Mouse (Mus musculus): Measurements from ENCODE around the gene Gm28230. TPM values are rescaled to one million over a fixed set of nuclear protein-coding genes. Genes with fewer than 3 reads are reported as not detected.

The Gm28230 gene
- polyA plus RNA-seq, 1 experiment from 2014 or later, result not detected

DNA sequence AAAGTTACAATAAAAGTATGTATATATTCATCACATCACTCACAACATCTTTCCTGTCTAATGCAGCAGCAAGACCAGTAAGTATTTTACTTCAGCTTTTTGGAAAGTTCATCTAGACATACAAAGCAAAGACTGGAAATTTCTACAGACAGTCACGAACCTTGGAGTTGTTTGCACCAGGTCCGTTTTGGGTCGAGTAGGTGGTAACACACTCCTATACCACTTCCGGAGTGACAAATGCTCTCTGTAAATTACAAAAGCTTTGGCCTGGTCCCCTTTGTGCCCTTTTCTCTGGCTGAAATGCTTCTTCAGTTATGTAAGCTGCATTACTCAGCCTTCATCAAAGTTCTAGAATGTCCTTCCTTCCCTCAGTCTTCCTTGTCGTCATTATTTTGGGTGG, 27.2 kb downstream of the Gm28230 start:
- no peak overlapping the region for H3K4me2 ChIP-seq (ENCODE audit: low read depth, low read length, severe bottlenecking)
- H3K9me3 ChIP-seq (ENCODE audit: control insufficient read depth, low read length), result no peaks in the 10 kb centered on the region
- H3K4me3 ChIP-seq (ENCODE audit: low read depth, low read length), result no peak overlapping the region
- DNase-seq (ENCODE audit: low spot score), result no peak
- no peak overlapping the region for H3K27ac ChIP-seq (ENCODE audit: low read depth, low read length)
- peaks cover 87% of the 10 kb centered on the region for H3K27me3 ChIP-seq (ENCODE audit: control insufficient read depth, insufficient read depth, low read length)
- no peak overlapping the region for H3K9ac ChIP-seq (ENCODE audit: low read length)
- 12% methylated on average over 5 of the region's 5 CpGs for WGBS
- ATAC-seq (replicated peaks; ENCODE audit: low FRiP score), result no peak
- peaks cover 17% of the 10 kb centered on the region for H3K4me1 ChIP-seq (replicated peaks; ENCODE audit: control insufficient read depth, insufficient read depth, low read length)
- no peaks in the 10 kb centered on the region for H3K36me3 ChIP-seq (ENCODE audit: control insufficient read depth, insufficient read depth, low read length)

DNA sequence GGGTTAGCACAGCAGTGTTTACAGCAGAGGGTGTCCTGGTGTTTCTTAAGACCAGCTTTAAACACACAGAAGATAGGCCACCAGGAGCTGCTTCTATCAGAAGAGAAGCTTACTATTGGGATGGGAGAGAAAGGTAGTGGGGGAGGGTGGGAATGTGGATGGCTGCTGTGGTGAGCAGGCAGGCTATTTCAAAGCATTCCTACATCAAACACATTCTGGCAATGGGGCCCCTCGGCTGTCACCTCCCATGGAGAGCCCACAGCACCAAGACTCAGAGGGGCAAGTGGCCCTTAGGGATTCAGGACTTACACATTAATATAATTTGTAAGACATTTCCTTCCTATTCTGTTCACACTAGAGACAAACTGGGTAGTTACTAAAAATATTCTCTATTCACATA, 33.6 kb downstream of the Gm28230 start:
- Histone ChIP-seq H3K9me3 (ENCODE audit: control insufficient read depth, low read length) (no peaks in the 10 kb centered on the region), H3K4me3 (ENCODE audit: low read depth, low read length) (no peak overlapping the region), H3K4me1 (replicated peaks; ENCODE audit: control insufficient read depth, insufficient read depth, low read length) (peaks cover 8% of the 10 kb centered on the region), H3K9ac (ENCODE audit: low read length) (no peak overlapping the region), H3K4me2 (ENCODE audit: low read depth, low read length, severe bottlenecking) (no peak overlapping the region), H3K36me3 (ENCODE audit: control insufficient read depth, insufficient read depth, low read length) (no peaks in the 10 kb centered on the region), H3K27ac (ENCODE audit: low read depth, low read length) (no peak overlapping the region), H3K27me3 (ENCODE audit: control insufficient read depth, insufficient read depth, low read length) (peaks cover 79% of the 10 kb centered on the region)
- WGBS, result 0% methylated on average over 1 of the region's 1 CpGs
- ATAC-seq (replicated peaks; ENCODE audit: low FRiP score) (no peak), DNase-seq (ENCODE audit: low spot score) (no peak)

GRCm38 (mm10) chr2:74761941-74762340, 35.4 kb downstream of the Gm28230 start:
- no peak overlapping the region for H3K4me3 ChIP-seq (ENCODE audit: low read depth, low read length)

DNA sequence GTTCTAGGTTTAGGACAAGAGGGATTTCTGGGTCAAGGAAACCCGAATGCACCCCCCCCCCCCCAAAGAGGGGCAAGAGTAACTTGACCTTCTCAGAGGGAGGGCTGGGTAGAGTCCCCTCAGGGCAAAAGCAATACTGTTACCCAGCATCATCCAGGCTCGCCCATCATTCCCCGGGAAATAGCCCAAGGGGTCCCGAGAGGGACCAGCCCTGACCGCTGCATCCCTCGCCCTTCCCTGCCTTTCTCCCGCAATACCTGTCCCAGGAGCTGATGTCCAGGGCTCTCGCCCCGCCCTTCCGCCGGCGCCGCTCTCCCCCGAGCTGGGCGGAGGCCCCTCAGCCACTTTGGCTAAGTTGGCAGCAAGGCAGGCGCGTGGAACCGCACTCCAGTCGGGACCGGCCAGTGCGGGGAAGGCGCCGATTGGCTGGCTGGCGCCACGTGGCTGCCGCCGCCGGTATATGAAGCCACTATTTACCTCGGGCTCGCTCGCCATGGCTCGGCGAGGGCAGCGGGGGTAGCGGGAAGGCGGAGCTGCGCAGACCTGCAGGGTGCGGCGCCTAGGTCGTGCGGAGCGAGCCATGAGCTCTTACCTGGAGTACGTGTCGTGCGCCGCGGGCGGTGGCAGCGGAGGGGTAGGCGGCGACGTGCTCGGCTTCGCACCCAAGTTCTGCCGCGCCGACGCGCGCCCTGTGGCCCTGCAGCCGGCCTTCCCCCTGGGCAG, 36.2 kb downstream of the Gm28230 start, which contains the start of gene Hoxd1:
Gene Hoxd1, plus strand, starts transcription at position 459 of the 723 bp plus-strand sequence.
- peak within 1 kb of the TSS; percentile 40 for H3K4me3 ChIP-seq (ENCODE audit: low read depth, low read length)
- ATAC-seq (replicated peaks; ENCODE audit: low FRiP score), result peak; percentile 63; the same call in 1 of the 2 replicates
- peak; percentile 80 for DNase-seq (ENCODE audit: low spot score)
- peaks cover 71% of the 10 kb centered on the region for H3K27me3 ChIP-seq (ENCODE audit: control insufficient read depth, insufficient read depth, low read length)
- no peaks in the 10 kb centered on the region for H3K9me3 ChIP-seq (ENCODE audit: control insufficient read depth, low read length)
- H3K4me1 ChIP-seq (replicated peaks; ENCODE audit: control insufficient read depth, insufficient read depth, low read length), result peaks cover 8% of the 10 kb centered on the region
- H3K4me2 ChIP-seq (ENCODE audit: low read depth, low read length, severe bottlenecking), result peak within 1 kb of the TSS; percentile 69
- no peak within 1 kb of the TSS for H3K27ac ChIP-seq (ENCODE audit: low read depth, low read length)
- WGBS, result 1% methylated on average over 61 of the region's 61 CpGs
- no peak within 1 kb of the TSS for H3K9ac ChIP-seq (ENCODE audit: low read length)
- no peaks in the 10 kb centered on the region for H3K36me3 ChIP-seq (ENCODE audit: control insufficient read depth, insufficient read depth, low read length)

More at GRCm38 (mm10) chr2:74761941-74762340, 35.4 kb downstream of the Gm28230 start:
- WGBS, result 8% methylated on average over 13 of the region's 13 CpGs
- Histone ChIP-seq H3K9me3 (ENCODE audit: control insufficient read depth, low read length) (no peaks in the 10 kb centered on the region), H3K27ac (ENCODE audit: low read depth, low read length) (no peak overlapping the region), H3K27me3 (ENCODE audit: control insufficient read depth, insufficient read depth, low read length) (peaks cover 74% of the 10 kb centered on the region), H3K36me3 (ENCODE audit: control insufficient read depth, insufficient read depth, low read length) (no peaks in the 10 kb centered on the region), H3K4me1 (replicated peaks; ENCODE audit: control insufficient read depth, insufficient read depth, low read length) (peaks cover 8% of the 10 kb centered on the region), H3K9ac (ENCODE audit: low read length) (no peak overlapping the region), H3K4me2 (ENCODE audit: low read depth, low read length, severe bottlenecking) (no peak overlapping the region)
- ATAC-seq (replicated peaks; ENCODE audit: low FRiP score) (no peak), DNase-seq (ENCODE audit: low spot score) (no peak)

GRCm38 (mm10) chr2:74763245-74763735, 36.8 kb downstream of the Gm28230 start:
- no peak overlapping the region for H3K9ac ChIP-seq (ENCODE audit: low read length)
- peaks cover 66% of the 10 kb centered on the region for H3K27me3 ChIP-seq (ENCODE audit: control insufficient read depth, insufficient read depth, low read length)
- peak overlapping the region; percentile 69 for H3K4me2 ChIP-seq (ENCODE audit: low read depth, low read length, severe bottlenecking)
- DNase-seq (ENCODE audit: low spot score) (no peak), ATAC-seq (replicated peaks; ENCODE audit: low FRiP score) (0 out of 2 replicates have a peak, but pooled peaks have one; percentile 36)
- 3% methylated on average over 49 of the region's 53 CpGs for WGBS
- H3K27ac ChIP-seq (ENCODE audit: low read depth, low read length), result no peak overlapping the region
- H3K9me3 ChIP-seq (ENCODE audit: control insufficient read depth, low read length), result no peaks in the 10 kb centered on the region
- H3K4me1 ChIP-seq (replicated peaks; ENCODE audit: control insufficient read depth, insufficient read depth, low read length), result peaks cover 8% of the 10 kb centered on the region
- H3K36me3 ChIP-seq (ENCODE audit: control insufficient read depth, insufficient read depth, low read length), result no peaks in the 10 kb centered on the region
- peak overlapping the region; percentile 40 for H3K4me3 ChIP-seq (ENCODE audit: low read depth, low read length)

- H3K4me2 ChIP-seq (ENCODE audit: low read depth, low read length, severe bottlenecking), result no peak overlapping the region
- no peak for ATAC-seq (replicated peaks; ENCODE audit: low FRiP score)
- H3K4me3 ChIP-seq (ENCODE audit: low read depth, low read length), result no peak overlapping the region
- no peak for DNase-seq (ENCODE audit: low spot score)
- peaks cover 8% of the 10 kb centered on the region for H3K4me1 ChIP-seq (replicated peaks; ENCODE audit: control insufficient read depth, insufficient read depth, low read length)
- no peaks in the 10 kb centered on the region for H3K36me3 ChIP-seq (ENCODE audit: control insufficient read depth, insufficient read depth, low read length)
- H3K27me3 ChIP-seq (ENCODE audit: control insufficient read depth, insufficient read depth, low read length), result peaks cover 62% of the 10 kb centered on the region
- no peaks in the 10 kb centered on the region for H3K9me3 ChIP-seq (ENCODE audit: control insufficient read depth, low read length)
- H3K9ac ChIP-seq (ENCODE audit: low read length), result no peak overlapping the region
- H3K27ac ChIP-seq (ENCODE audit: low read depth, low read length), result no peak overlapping the region
- WGBS, result 49% methylated on average over 10 of the region's 10 CpGs
Observed at GRCm38 (mm10) chr2:74763976-74764375, 37.4 kb downstream of the Gm28230 start.

GRCm38 (mm10) chr2:74774359-74774758, 47.8 kb downstream of the Gm28230 start:
- WGBS, result 86% methylated on average over 2 of the region's 2 CpGs
- Histone ChIP-seq H3K36me3 (ENCODE audit: control insufficient read depth, insufficient read depth, low read length) (no peaks in the 10 kb centered on the region), H3K4me2 (ENCODE audit: low read depth, low read length, severe bottlenecking) (no peak overlapping the region), H3K4me1 (replicated peaks; ENCODE audit: control insufficient read depth, insufficient read depth, low read length) (no peaks in the 10 kb centered on the region), H3K27me3 (ENCODE audit: control insufficient read depth, insufficient read depth, low read length) (no peaks in the 10 kb centered on the region; the same call in 1 of the 2 replicates), H3K9me3 (ENCODE audit: control insufficient read depth, low read length) (no peaks in the 10 kb centered on the region), H3K27ac (ENCODE audit: low read depth, low read length) (no peak overlapping the region), H3K9ac (ENCODE audit: low read length) (no peak overlapping the region), H3K4me3 (ENCODE audit: low read depth, low read length) (no peak overlapping the region)
- no peak for ATAC-seq (replicated peaks; ENCODE audit: low FRiP score)
- no peak for DNase-seq (ENCODE audit: low spot score)

- 67% methylated on average over 13 of the region's 13 CpGs for WGBS
- ATAC-seq (replicated peaks; ENCODE audit: low FRiP score), result no peak
- H3K4me1 ChIP-seq (replicated peaks; ENCODE audit: control insufficient read depth, insufficient read depth, low read length), result no peaks in the 10 kb centered on the region
Observed at GRCm38 (mm10) chr2:74777536-74778275, 51.2 kb downstream of the Gm28230 start.

More at GRCm38 (mm10) chr2:74777536-74778275, 51.2 kb downstream of the Gm28230 start:
- no peak for DNase-seq (ENCODE audit: low spot score)
- Histone ChIP-seq H3K4me2 (ENCODE audit: low read depth, low read length, severe bottlenecking) (no peak overlapping the region), H3K36me3 (ENCODE audit: control insufficient read depth, insufficient read depth, low read length) (no peaks in the 10 kb centered on the region), H3K9ac (ENCODE audit: low read length) (no peak overlapping the region), H3K4me3 (ENCODE audit: low read depth, low read length) (no peak overlapping the region), H3K27me3 (ENCODE audit: control insufficient read depth, insufficient read depth, low read length) (no peaks in the 10 kb centered on the region), H3K9me3 (ENCODE audit: control insufficient read depth, low read length) (no peaks in the 10 kb centered on the region), H3K27ac (ENCODE audit: low read depth, low read length) (no peak overlapping the region)

Data from forebrain, embryonic 11.5 days (tissue).